ENCODE assay signal across 11 mouse cellular contexts in the genomic region with DNA sequence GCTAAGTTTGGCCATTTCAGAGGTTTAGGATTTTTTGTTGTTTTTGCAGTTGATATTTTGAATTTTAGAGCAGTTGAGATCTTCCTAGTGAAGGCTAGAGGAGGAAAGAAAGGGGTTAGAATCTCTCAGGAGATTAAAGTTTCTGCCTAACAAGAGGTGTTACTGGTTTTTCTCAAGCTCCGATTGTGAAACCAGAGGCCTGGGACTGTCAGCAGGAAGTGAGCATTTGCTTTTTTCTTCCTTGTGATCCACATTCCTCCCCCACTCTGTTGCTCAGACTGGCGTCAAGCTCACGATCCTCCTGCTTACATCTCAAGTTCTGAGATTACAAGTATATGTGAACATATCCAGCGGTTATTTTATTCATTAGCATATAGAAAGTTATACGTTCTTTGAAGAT. TPM values are rescaled to one million over a fixed set of nuclear protein-coding genes. Genes with fewer than 3 reads are reported as not detected.
DNase-seq lines count a peak whose midpoint lies in the region; ATAC-seq and TF ChIP-seq lines count a peak whose summit lies in the region.
"Had no signal": no experiment of that assay in that cellular context is flagged by ENCODE, and none has a peak within 500 bp of the region (broad histone marks: within the 10 kb centered on the region; RNA-seq: fewer than 3 reads in every experiment).

No protein-coding gene starts in this region.

- no peak overlapping the region for H3K4me3 ChIP-seq in limb, embryonic 13.5 days
- no peak overlapping the region for H3K4me3 ChIP-seq in limb, embryonic 10.5 days
- no peak overlapping the region for H3K4me3 ChIP-seq in heart, embryonic 12.5 days
- H3K4me3 ChIP-seq in lung, embryonic 14.5 days (ENCODE audit: low read depth, low read length), result no peak overlapping the region
- H3K4me3 ChIP-seq: erythroblast, embryonic 14.5 days; limb, embryonic 12.5 days had no signal

- H3K9ac ChIP-seq in limb, embryonic 13.5 days, result peak overlapping the region; percentile 32; the same call in 1 of the 2 replicates
- H3K9ac ChIP-seq in heart, embryonic 12.5 days, result peak overlapping the region; percentile 13; the same call in 1 of the 2 replicates
- H3K9ac ChIP-seq in lung, embryonic 14.5 days, result no peak overlapping the region
- H3K9ac ChIP-seq: limb, embryonic 12.5 days had no signal

- ATAC-seq in limb, embryonic 13.5 days (ENCODE audit: low FRiP score, low read depth), result no peak
- no peak for ATAC-seq in heart, embryonic 12.5 days (ENCODE audit: insufficient number of reproducible peaks, low FRiP score)
- ATAC-seq in lung, embryonic 14.5 days (ENCODE audit: insufficient read depth), result peak; percentile 73; the same call in 1 of the 2 replicates

- WGBS in limb, embryonic 13.5 days, result 31% methylated on average over 5 of the region's 5 CpGs
- WGBS in limb, embryonic 10.5 days, result 42% methylated on average over 5 of the region's 5 CpGs
- 20% methylated on average over 5 of the region's 5 CpGs for WGBS in heart, embryonic 12.5 days
- WGBS in lung, embryonic 14.5 days, result 16% methylated on average over 5 of the region's 5 CpGs

- no peaks in the 10 kb centered on the region for H3K9me3 ChIP-seq in limb, embryonic 13.5 days
- H3K9me3 ChIP-seq in limb, embryonic 10.5 days (replicated peaks), result no peaks in the 10 kb centered on the region
- no peaks in the 10 kb centered on the region for H3K9me3 ChIP-seq in heart, embryonic 12.5 days (replicated peaks)
- H3K9me3 ChIP-seq in lung, embryonic 14.5 days (ENCODE audit: low read depth, low read length), result no peaks in the 10 kb centered on the region
- H3K9me3 ChIP-seq: limb, embryonic 12.5 days had no signal

- no peak for TF ChIP-seq CTCF in lung, embryonic 14.5 days (IDR thresholded peaks at IDR 0.05; ENCODE audit: low read depth)

- no peaks in the 10 kb centered on the region for H3K36me3 ChIP-seq in limb, embryonic 13.5 days
- H3K36me3 ChIP-seq in limb, embryonic 10.5 days, result no peaks in the 10 kb centered on the region
- H3K36me3 ChIP-seq in heart, embryonic 12.5 days, result no peaks in the 10 kb centered on the region
- no peaks in the 10 kb centered on the region for H3K36me3 ChIP-seq in lung, embryonic 14.5 days (ENCODE audit: insufficient read depth)
- H3K36me3 ChIP-seq: limb, embryonic 12.5 days had no signal

- no peak overlapping the region for H3K27ac ChIP-seq in limb, embryonic 13.5 days
- no peak overlapping the region for H3K27ac ChIP-seq in limb, embryonic 10.5 days
- peak overlapping the region; percentile 62; the same call in 1 of the 2 replicates for H3K27ac ChIP-seq in heart, embryonic 12.5 days (ENCODE audit: poor library complexity, severe bottlenecking)
- no peak overlapping the region; the same call in 1 of the 2 replicates for H3K27ac ChIP-seq in lung, embryonic 14.5 days (ENCODE audit: low read depth)
- H3K27ac ChIP-seq: limb, embryonic 12.5 days had no signal

- no peaks in the 10 kb centered on the region for H3K4me1 ChIP-seq in limb, embryonic 13.5 days
- H3K4me1 ChIP-seq in limb, embryonic 10.5 days, result no peaks in the 10 kb centered on the region
- H3K4me1 ChIP-seq in heart, embryonic 12.5 days (replicated peaks), result no peaks in the 10 kb centered on the region
- H3K4me1 ChIP-seq in lung, embryonic 14.5 days (ENCODE audit: insufficient read depth), result no peaks in the 10 kb centered on the region; the same call in 1 of the 2 replicates
- H3K4me1 ChIP-seq: limb, embryonic 12.5 days had no signal

- DNase-seq in limb, embryonic 10.5 days (ENCODE audit: low spot score), result no peak
- peak; percentile 72 for DNase-seq in lung, embryonic 14.5 days
- DNase-seq in thymus, postnatal 14 days, result peak; percentile 40
- no peak for DNase-seq in cerebellum, postnatal 10 days
- no peak for DNase-seq in gastrocnemius, adult 18-20 months (ENCODE audit: low spot score)
- DNase-seq in adrenal gland, adult 18-20 months (ENCODE audit: low spot score in 2 of 2), result no peak
- DNase-seq: retina, postnatal 1 day had no signal

- H3K4me2 ChIP-seq in limb, embryonic 13.5 days (replicated peaks), result no peak overlapping the region
- H3K4me2 ChIP-seq in heart, embryonic 12.5 days, result no peak overlapping the region
- no peak overlapping the region for H3K4me2 ChIP-seq in lung, embryonic 14.5 days
- H3K4me2 ChIP-seq: limb, embryonic 12.5 days had no signal

- H3K27me3 ChIP-seq in limb, embryonic 13.5 days, result no peaks in the 10 kb centered on the region
- no peaks in the 10 kb centered on the region for H3K27me3 ChIP-seq in limb, embryonic 10.5 days (ENCODE audit: low read depth, poor library complexity, severe bottlenecking)
- no peaks in the 10 kb centered on the region for H3K27me3 ChIP-seq in heart, embryonic 12.5 days (replicated peaks)
- no peaks in the 10 kb centered on the region for H3K27me3 ChIP-seq in lung, embryonic 14.5 days (ENCODE audit: insufficient read depth, low read length)
- H3K27me3 ChIP-seq: limb, embryonic 12.5 days had no signal

RNA-seq across cellular contexts. Expression of a gene that starts 5.0 kb away (rescaled TPM):
- polyA plus RNA-seq in limb, embryonic 13.5 days (2015; fragmentation: Nextera tagmentation; extraction: Ambion mirVana), result 0.39 and 0.65 TPM in 2 replicates
- polyA plus RNA-seq in limb, embryonic 10.5 days (2016; fragmentation: Nextera tagmentation; extraction: Ambion mirVana), result 0.15 and 0.30 TPM in 2 replicates
- 0.18 and 0.53 TPM in 2 replicates for polyA plus RNA-seq in heart, embryonic 12.5 days (2016; fragmentation: Nextera tagmentation; extraction: Ambion mirVana)
- 0.37 and 1.7 TPM in 2 replicates for polyA plus RNA-seq in lung, embryonic 14.5 days (2014; fragmentation: Nextera tagmentation; extraction: Ambion mirVana)
- under 1 TPM in 1 of 2 experiments, not detected in 1; 0.24 TPM for total RNA-seq in gastrocnemius, adult 18-20 months (2021)
- total RNA-seq in adrenal gland, adult 18-20 months (2021), result 1 to 10 TPM; 4.1 TPM
- polyA plus RNA-seq: erythroblast, embryonic 14.5 days had no signal

RNA-seq across cellular contexts. Expression of a gene that starts 24.6 kb away (rescaled TPM):
- 2.0 and 2.7 TPM in 2 replicates for polyA plus RNA-seq in limb, embryonic 13.5 days (2015; fragmentation: Nextera tagmentation; extraction: Ambion mirVana)
- 0.14 and 0.48 TPM in 2 replicates for polyA plus RNA-seq in limb, embryonic 10.5 days (2016; fragmentation: Nextera tagmentation; extraction: Ambion mirVana)
- polyA plus RNA-seq in heart, embryonic 12.5 days (2016; fragmentation: Nextera tagmentation; extraction: Ambion mirVana), result 0.24 and 0.28 TPM in 2 replicates
- polyA plus RNA-seq in lung, embryonic 14.5 days (2014; fragmentation: Nextera tagmentation; extraction: Ambion mirVana), result 6.6 and 7.2 TPM in 2 replicates
- under 1 TPM; 0.16 to 1.00 TPM for total RNA-seq in gastrocnemius, adult 18-20 months (2021)
- total RNA-seq in adrenal gland, adult 18-20 months (2021), result 1 to 10 TPM; 1.2 to 1.5 TPM
- polyA plus RNA-seq: erythroblast, embryonic 14.5 days had no signal

Comparison
In these comparisons a context has a peak if more than half of its experiments do, and no peak if none do; other contexts are left out.
1. DNase-seq: peak in lung, embryonic 14.5 days (single experiment) and thymus, postnatal 14 days (single experiment); none in limb, embryonic 10.5 days (single experiment), cerebellum, postnatal 10 days (0 of 2), gastrocnemius, adult 18-20 months (single experiment) and adrenal gland, adult 18-20 months (0 of 2).